Mouse (Mus musculus) midbrain, embryonic 14.5 days (tissue): Measurements from ENCODE around the gene Bach2. TPM values are rescaled to one million over a fixed set of nuclear protein-coding genes. Genes with fewer than 3 reads are reported as not detected.

Experiments used
- ATAC-seq: fragments of 200-750 bp; cut with Nextera tagmentation; 2 replicates; pipeline ENCODE4 v1.8.0; 2017; ENCODE audit warnings: moderate number of reproducible peaks, moderate library complexity; ENCODE audit not compliant: low FRiP score, low TSS enrichment
- DNase-seq: peaks from one replicate; pipeline ENCODE4 v3.0.0-alpha.2; 2015
- H3K27ac ChIP-seq: fragments of 300-500 bp; sonication (generic); replicated peaks from 2 replicates; pipeline ENCODE4 v1.5.1; 2014; ENCODE audit warnings: mild to moderate bottlenecking, low read depth, low read length, moderate library complexity
- H3K27me3 ChIP-seq: fragments of 300-500 bp; sonication (generic); 2 replicates; pipeline ENCODE4 v1.6.1; 2014; ENCODE audit warnings: low read length, control low read depth, mixed read lengths; ENCODE audit not compliant: control insufficient read depth, insufficient read depth
- H3K36me3 ChIP-seq: fragments of 300-500 bp; sonication (generic); 2 replicates; pipeline ENCODE4 v1.6.1; 2014; ENCODE audit warnings: low read length, control low read depth; ENCODE audit not compliant: control insufficient read depth, insufficient read depth
- H3K4me1 ChIP-seq: fragments of 300-500 bp; sonication (generic); 2 replicates; pipeline ENCODE4 v1.6.1; 2014; ENCODE audit warnings: mild to moderate bottlenecking, antibody characterized with exemption, low read length, control low read depth; ENCODE audit not compliant: control insufficient read depth, insufficient read depth
- H3K4me2 ChIP-seq: fragments of 300-500 bp; sonication (generic); 2 replicates; pipeline ENCODE4 v1.6.1; 2014; ENCODE audit warnings: mild to moderate bottlenecking, low read length, moderate library complexity
- H3K4me3 ChIP-seq: fragments of 300-500 bp; sonication (generic); replicated peaks from 2 replicates; pipeline ENCODE4 v1.5.1; 2014; ENCODE audit warnings: low read depth, low read length
- H3K9ac ChIP-seq: fragments of 300-500 bp; sonication (generic); replicated peaks from 2 replicates; pipeline ENCODE4 v1.6.1; 2014; ENCODE audit warnings: mild to moderate bottlenecking, low read length, moderate library complexity
- H3K9me3 ChIP-seq: fragments of 300-500 bp; sonication (generic); 2 replicates; pipeline ENCODE4 v1.6.1; 2016; ENCODE audit warnings: low read length, control low read depth, mixed read lengths; ENCODE audit not compliant: control insufficient read depth
- WGBS: fragments of 180-500 bp; shearing (Covaris S2); extraction: QIAGEN DNeasy Blood & Tissue Kit; methylation state at CpG from one replicate; pipeline ENCODE4 v1.1.7; 2014; 5-methylcytosine and 5-hydroxymethylcytosine counted together
- polyA plus RNA-seq: library from polyadenylated mRNA; unstranded; fragments of >200 nt; fragmentation: Nextera tagmentation; extraction: Ambion mirVana; gene quantifications from 2 replicates; pipeline ENCODE4 v1.2.1, GENCODE M21; 2014

Bach2 gene
- polyA plus RNA-seq, 1 experiment from 2014 or later: 27.0 TPM

GRCm38 (mm10) chr4:32218371-32218770, 20.2 kb upstream of the Bach2 start:
- Histone ChIP-seq H3K9me3 (no peaks in the 10 kb centered on the region), H3K9ac (no peak overlapping the region), H3K4me3 (no peak overlapping the region), H3K27me3 (no peaks in the 10 kb centered on the region), H3K36me3 (no peaks in the 10 kb centered on the region), H3K4me2 (no peak overlapping the region), H3K27ac (no peak overlapping the region), H3K4me1 (0 out of 2 replicates have a peak, but pooled peaks cover 2% of the 10 kb centered on the region)
- ATAC-seq (no peak), DNase-seq (no peak)
- WGBS: 87% methylated on average over 4 of the region's 4 CpGs

- Histone ChIP-seq H3K9ac (no peak overlapping the region), H3K4me1 (0 out of 2 replicates have a peak, but pooled peaks cover 2% of the 10 kb centered on the region), H3K4me2 (no peak overlapping the region), H3K9me3 (no peaks in the 10 kb centered on the region), H3K27me3 (no peaks in the 10 kb centered on the region), H3K27ac (no peak overlapping the region), H3K36me3 (no peaks in the 10 kb centered on the region), H3K4me3 (no peak overlapping the region)
- DNase-seq (peak; percentile 32), ATAC-seq (no peak)
- 31% methylated on average over 10 of the region's 10 CpGs for WGBS
Observed at GRCm38 (mm10) chr4:32219428-32220128, 19.0 kb upstream of the Bach2 start.

GRCm38 (mm10) chr4:32220129-32220491, 18.5 kb upstream of the Bach2 start:
- H3K4me1 ChIP-seq: 0 out of 2 replicates have a peak, but pooled peaks cover 2% of the 10 kb centered on the region
- H3K4me3 ChIP-seq: no peak overlapping the region
- DNase-seq (no peak), ATAC-seq (no peak)
- no peaks in the 10 kb centered on the region for H3K36me3 ChIP-seq
- no peak overlapping the region for H3K4me2 ChIP-seq
- H3K27me3 ChIP-seq: no peaks in the 10 kb centered on the region
- 66% methylated on average over 4 of the region's 4 CpGs for WGBS
- H3K27ac ChIP-seq: no peak overlapping the region
- no peaks in the 10 kb centered on the region for H3K9me3 ChIP-seq
- H3K9ac ChIP-seq: no peak overlapping the region

- Histone ChIP-seq H3K27me3 (no peaks in the 10 kb centered on the region), H3K27ac (no peak overlapping the region), H3K4me3 (no peak overlapping the region), H3K4me2 (no peak overlapping the region), H3K9ac (no peak overlapping the region), H3K4me1 (0 out of 2 replicates have a peak, but pooled peaks cover 2% of the 10 kb centered on the region), H3K9me3 (no peaks in the 10 kb centered on the region), H3K36me3 (no peaks in the 10 kb centered on the region)
- 90% methylated on average over 6 of the region's 6 CpGs for WGBS
- no peak for DNase-seq
- ATAC-seq: no peak
Observed at GRCm38 (mm10) chr4:32220961-32221360, 17.6 kb upstream of the Bach2 start.

- ATAC-seq: no peak
- Histone ChIP-seq H3K9me3 (no peaks in the 10 kb centered on the region), H3K4me2 (no peak overlapping the region), H3K27ac (no peak overlapping the region), H3K27me3 (no peaks in the 10 kb centered on the region), H3K4me3 (no peak overlapping the region), H3K36me3 (no peaks in the 10 kb centered on the region), H3K9ac (no peak overlapping the region), H3K4me1 (0 out of 2 replicates have a peak, but pooled peaks cover 2% of the 10 kb centered on the region)
- no peak for DNase-seq
Observed at GRCm38 (mm10) chr4:32223563-32223962, 15.0 kb upstream of the Bach2 start.

- no peak for DNase-seq
- H3K4me3 ChIP-seq: no peak overlapping the region
- no peak overlapping the region for H3K4me2 ChIP-seq
- H3K9ac ChIP-seq: no peak overlapping the region
- H3K27me3 ChIP-seq: no peaks in the 10 kb centered on the region
- H3K36me3 ChIP-seq: no peaks in the 10 kb centered on the region
- H3K9me3 ChIP-seq: no peaks in the 10 kb centered on the region
- H3K4me1 ChIP-seq: no peaks in the 10 kb centered on the region
- ATAC-seq: no peak
- WGBS: 96% methylated on average over 2 of the region's 2 CpGs
- H3K27ac ChIP-seq: no peak overlapping the region
Observed at GRCm38 (mm10) chr4:32225191-32225590, 13.4 kb upstream of the Bach2 start.

- no peaks in the 10 kb centered on the region for H3K9me3 ChIP-seq
- H3K27me3 ChIP-seq: no peaks in the 10 kb centered on the region
- H3K4me3 ChIP-seq: no peak overlapping the region
- no peak overlapping the region for H3K9ac ChIP-seq
- no peak overlapping the region for H3K4me2 ChIP-seq
- H3K27ac ChIP-seq: no peak overlapping the region
- no peaks in the 10 kb centered on the region for H3K36me3 ChIP-seq
- ATAC-seq (no peak), DNase-seq (no peak)
- no peaks in the 10 kb centered on the region for H3K4me1 ChIP-seq
- WGBS: 75% methylated on average over 8 of the region's 8 CpGs
Observed at GRCm38 (mm10) chr4:32227970-32228557, 10.5 kb upstream of the Bach2 start.

- Histone ChIP-seq H3K36me3 (no peaks in the 10 kb centered on the region), H3K9me3 (no peaks in the 10 kb centered on the region), H3K4me2 (no peak overlapping the region), H3K27me3 (no peaks in the 10 kb centered on the region), H3K4me3 (no peak overlapping the region), H3K9ac (no peak overlapping the region), H3K27ac (no peak overlapping the region), H3K4me1 (no peaks in the 10 kb centered on the region)
- ATAC-seq (no peak), DNase-seq (no peak)
- 89% methylated on average over 10 of the region's 10 CpGs for WGBS
Observed at GRCm38 (mm10) chr4:32229266-32229665, 9.3 kb upstream of the Bach2 start.
